Mouse (Mus musculus) lung, postnatal 0 days (tissue): ENCODE data around the gene Parl. TPM values are rescaled to one million over a fixed set of nuclear protein-coding genes. Genes with fewer than 3 reads are reported as not detected.

Experiments
- ATAC-seq: fragments of 200-750 bp; cut with Nextera tagmentation; 2 replicates; pipeline ENCODE4 v1.8.0; 2017; ENCODE audit warnings: moderate library complexity
- DNase-seq: peaks from one replicate; pipeline ENCODE4 v3.0.0-alpha.2; 2016; ENCODE audit warnings: low spot score
- H3K27ac ChIP-seq: fragments of 300-500 bp; sonication (generic); 2 replicates; pipeline ENCODE4 v1.5.1; 2014; ENCODE audit warnings: antibody characterized with exemption, mild to moderate bottlenecking, low read length, mixed read lengths
- H3K27me3 ChIP-seq: fragments of 300-500 bp; sonication (generic); replicated peaks from 2 replicates; pipeline ENCODE4 v1.6.1; 2014; ENCODE audit warnings: low read length, mixed read lengths; ENCODE audit not compliant: insufficient read depth
- H3K36me3 ChIP-seq: fragments of 300-500 bp; sonication (generic); 2 replicates; pipeline ENCODE4 v1.6.1; 2014; ENCODE audit warnings: low read length, mixed read lengths; ENCODE audit not compliant: insufficient read depth
- H3K4me1 ChIP-seq: fragments of 300-500 bp; sonication (generic); 2 replicates; pipeline ENCODE4 v1.6.1; 2014; ENCODE audit warnings: antibody characterized with exemption, low read depth, low read length, mixed read lengths; ENCODE audit not compliant: insufficient read depth
- H3K4me2 ChIP-seq: fragments of 300-500 bp; sonication (generic); replicated peaks from 2 replicates; pipeline ENCODE4 v1.6.1; 2014; ENCODE audit warnings: low read depth, mild to moderate bottlenecking, low read length, moderate library complexity, mixed read lengths
- H3K4me3 ChIP-seq: fragments of 300-500 bp; sonication (generic); 2 replicates; pipeline ENCODE4 v1.5.1; 2014; ENCODE audit warnings: low read depth, low read length
- H3K9ac ChIP-seq: fragments of 300-500 bp; sonication (generic); replicated peaks from 2 replicates; pipeline ENCODE4 v1.6.1; 2014; ENCODE audit warnings: low read depth, mild to moderate bottlenecking
- H3K9me3 ChIP-seq: fragments of 300-500 bp; sonication (generic); 2 replicates; pipeline ENCODE4 v1.6.1; 2016; ENCODE audit warnings: low read length, mixed read lengths
- CTCF ChIP-seq: IDR thresholded peaks from 2 replicates; pipeline ENCODE4 v1.5.1; 2016; ENCODE audit warnings: antibody characterized with exemption, mild to moderate bottlenecking
- EP300 ChIP-seq: IDR thresholded peaks from 2 replicates; pipeline ENCODE4 v1.6.1; 2016; ENCODE audit warnings: antibody characterized with exemption, mild to moderate bottlenecking, control low read depth
- WGBS: fragments of 180-500 bp; shearing (Covaris S2); extraction: QIAGEN DNeasy Blood & Tissue Kit; methylation state at CpG from one replicate; pipeline ENCODE4 v1.1.7; 2014; 5-methylcytosine and 5-hydroxymethylcytosine counted together
- polyA plus RNA-seq: library from polyadenylated mRNA; unstranded; fragments of >200 nt; fragmentation: Nextera tagmentation; extraction: Ambion mirVana; gene quantifications from 2 replicates; pipeline ENCODE4 v1.2.1, GENCODE M21; 2015

The Parl gene
- polyA plus RNA-seq, 1 experiment from 2014 or later, result 73.3 TPM

DNA sequence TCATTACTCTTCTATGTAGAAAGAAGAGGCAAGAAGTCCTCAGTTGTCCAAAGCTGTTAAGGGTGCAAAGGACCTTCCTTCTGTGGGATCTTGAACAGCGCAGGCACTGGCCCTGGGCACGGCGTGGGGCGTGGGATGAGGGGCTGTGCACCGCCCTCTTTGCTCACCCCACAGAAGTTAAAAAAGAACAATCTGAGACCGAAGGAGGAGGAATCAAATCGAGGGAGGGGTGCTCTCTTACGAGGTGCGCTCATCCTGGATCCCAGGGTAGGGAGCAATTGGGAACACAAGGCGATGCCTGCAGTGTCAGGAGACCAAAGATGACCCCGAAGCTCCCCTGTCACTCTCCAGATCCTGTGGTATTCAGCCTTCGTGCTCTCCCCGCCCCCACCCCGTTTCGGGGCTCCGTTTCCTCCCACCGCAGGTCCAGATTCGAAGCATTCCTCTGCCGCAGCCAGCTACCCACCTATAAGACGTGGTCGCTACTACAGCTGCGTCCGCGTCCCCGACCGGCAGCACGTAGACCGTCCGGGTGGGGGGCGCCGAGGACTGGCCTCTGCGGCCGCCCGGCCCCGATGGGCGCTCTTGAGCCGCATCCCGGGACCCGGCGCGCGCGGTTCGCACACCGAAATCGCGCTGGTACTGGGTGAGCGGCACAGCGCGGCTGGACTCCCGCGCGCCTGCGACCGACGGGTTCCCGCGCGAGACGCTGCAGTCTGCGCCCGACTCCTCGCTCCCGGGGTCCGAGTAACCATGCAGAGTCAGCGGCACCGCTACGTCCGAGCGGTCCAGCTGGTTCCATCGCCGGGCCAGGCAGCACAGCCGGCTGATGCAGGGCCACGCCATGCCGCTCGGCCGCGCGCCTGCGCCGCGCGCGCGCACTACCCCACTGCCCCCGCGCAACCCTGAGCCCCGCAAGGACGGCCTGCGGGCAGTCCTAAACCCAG is 61.4 kb downstream of the Parl start, which contains the start of gene Map6d1:
Gene Map6d1 (minus strand): TSS at position 891 of the 947 bp plus-strand sequence.
- H3K27ac ChIP-seq, result no peak within 1 kb of the TSS

GRCm38 (mm10) chr16:20238646-20239045 is 63.5 kb downstream of the Parl start:
- 75% methylated on average over 4 of the region's 4 CpGs for WGBS
- TF ChIP-seq EP300 (no peak), CTCF (no peak)

More for the DNA sequence above, 61.4 kb downstream of the Parl start, which contains the start of gene Map6d1:
- H3K4me1 ChIP-seq, result 0 out of 2 replicates have a peak, but pooled peaks cover 3% of the 10 kb centered on the region
- H3K4me3 ChIP-seq, result peak within 1 kb of the TSS; percentile 60
- no peaks in the 10 kb centered on the region for H3K27me3 ChIP-seq
- DNase-seq, result peak; percentile 21
- H3K9ac ChIP-seq, result 0 out of 2 replicates have a peak within 1 kb of the TSS, but pooled peaks have one; percentile 23
- no peaks in the 10 kb centered on the region for H3K9me3 ChIP-seq
- H3K36me3 ChIP-seq, result no peaks in the 10 kb centered on the region
- ATAC-seq, result peak; percentile 67
- TF ChIP-seq EP300 (no peak), CTCF (0 out of 2 replicates have a peak, but pooled peaks have one; percentile 3)
- peak within 1 kb of the TSS; percentile 98 for H3K4me2 ChIP-seq
- WGBS, result 2% methylated on average over 84 of the region's 90 CpGs

DNA sequence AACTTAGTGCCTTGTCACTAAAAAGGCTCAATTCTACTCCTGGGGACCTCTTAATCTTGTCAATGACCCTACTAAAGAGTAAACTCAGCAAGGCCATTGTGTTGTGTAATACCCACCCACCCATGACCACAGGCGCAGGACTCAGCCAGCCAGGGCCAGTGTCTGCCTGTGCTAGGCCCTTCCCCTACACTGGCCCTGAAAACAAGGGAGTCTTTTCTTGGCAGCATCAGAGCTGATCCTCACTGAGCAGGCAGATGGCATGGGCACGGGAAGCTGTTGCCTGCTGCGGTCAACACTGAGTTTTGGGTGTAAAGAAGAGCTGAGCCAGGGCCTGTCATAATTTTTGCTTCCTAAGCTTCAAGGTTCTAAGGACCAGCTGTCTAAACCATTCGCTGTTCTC is 64.8 kb downstream of the Parl start:
- Histone ChIP-seq H3K4me2 (no peak overlapping the region), H3K4me1 (0 out of 2 replicates have a peak, but pooled peaks cover 3% of the 10 kb centered on the region), H3K27me3 (no peaks in the 10 kb centered on the region), H3K27ac (no peak overlapping the region), H3K9ac (0 out of 2 replicates have a peak overlapping the region, but pooled peaks have one; percentile 5), H3K36me3 (no peaks in the 10 kb centered on the region), H3K9me3 (no peaks in the 10 kb centered on the region), H3K4me3 (no peak overlapping the region)
- 74% methylated on average over 4 of the region's 4 CpGs for WGBS
- ATAC-seq (no peak), DNase-seq (no peak)
- TF ChIP-seq EP300 (no peak), CTCF (no peak)

More at GRCm38 (mm10) chr16:20238646-20239045, 63.5 kb downstream of the Parl start:
- ATAC-seq (no peak), DNase-seq (no peak)
- Histone ChIP-seq H3K27me3 (no peaks in the 10 kb centered on the region), H3K27ac (no peak overlapping the region), H3K9ac (no peak overlapping the region), H3K36me3 (no peaks in the 10 kb centered on the region), H3K4me3 (no peak overlapping the region), H3K9me3 (no peaks in the 10 kb centered on the region), H3K4me1 (0 out of 2 replicates have a peak, but pooled peaks cover 3% of the 10 kb centered on the region), H3K4me2 (no peak overlapping the region)

DNA sequence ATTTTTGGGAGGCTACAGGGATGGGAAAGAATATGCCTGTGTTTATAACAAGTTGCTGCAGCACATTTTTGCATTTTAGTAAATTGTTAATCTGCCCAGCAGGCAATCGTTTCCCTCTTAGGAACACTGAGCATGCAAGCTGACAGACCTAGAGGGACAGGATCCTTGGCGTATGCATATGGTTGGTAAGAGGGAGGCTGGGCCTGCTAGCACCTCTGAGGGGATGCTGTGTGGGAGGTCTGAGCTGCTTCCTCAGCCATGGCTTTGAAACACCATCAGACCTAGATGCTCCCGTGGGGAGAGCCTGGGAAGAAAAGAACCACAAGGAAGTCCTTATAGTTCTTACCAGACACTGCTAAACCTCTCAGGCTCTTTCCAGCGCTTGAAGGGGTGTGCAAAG is 67.8 kb downstream of the Parl start:
- ATAC-seq (no peak), DNase-seq (no peak)
- no peak for TF ChIP-seq EP300
- TF ChIP-seq CTCF, result no peak
- H3K27me3 ChIP-seq, result no peaks in the 10 kb centered on the region
- no peak overlapping the region for H3K9ac ChIP-seq
- no peak overlapping the region for H3K4me2 ChIP-seq
- 56% methylated on average over 4 of the region's 4 CpGs for WGBS
- no peak overlapping the region for H3K27ac ChIP-seq
- no peaks in the 10 kb centered on the region for H3K9me3 ChIP-seq
- H3K4me3 ChIP-seq, result no peak overlapping the region
- peaks cover 6% of the 10 kb centered on the region; the same call in 1 of the 2 replicates for H3K36me3 ChIP-seq
- H3K4me1 ChIP-seq, result no peaks in the 10 kb centered on the region

Other genes with a start within 250 kb of the Parl start
- 49.7 and 58.7 TPM in 2 replicates for gene Klhl24, start 204.8 kb downstream of the Parl start, polyA plus RNA-seq
- gene Yeats2, start 161.3 kb downstream of the Parl start, polyA plus RNA-seq, result 6.4 and 7.8 TPM in 2 replicates
- 0.07 and 0.14 TPM in 2 replicates for gene Map6d1, start 61.0 kb downstream of the Parl start, polyA plus RNA-seq
- 0.29 and 0.51 TPM in 2 replicates for gene Cyp2ab1, start 23.0 kb upstream of the Parl start, polyA plus RNA-seq
- gene Abcc5, start 124.0 kb upstream of the Parl start, polyA plus RNA-seq, result 57.4 and 71.6 TPM in 2 replicates
- gene Eif2b5, start 196.4 kb upstream of the Parl start, polyA plus RNA-seq, result 46.9 and 51.1 TPM in 2 replicates
- gene Dvl3, start 214.6 kb upstream of the Parl start, polyA plus RNA-seq, result 10.3 and 10.5 TPM in 2 replicates
- 402 and 427 TPM in 2 replicates for gene Ap2m1, start 233.1 kb upstream of the Parl start, polyA plus RNA-seq
- gene Abcf3, start 246.2 kb upstream of the Parl start, polyA plus RNA-seq, result 36.3 and 39.6 TPM in 2 replicates